Mouse (Mus musculus) spleen, adult 18-20 months (tissue): ENCODE data around the gene Olfr1054.
"Not testable (repeated sequence)": the region's sequence is repeated elsewhere in the genome, so short reads cannot be mapped to it uniquely, and the experiment has no call there.

Experiments used
- DNase-seq, 2 experiments: peaks; one replicate each; pipeline ENCODE4 v3.0.0; 2022; ENCODE audit warnings: mixed read lengths in 2 of 2

Olfr1054 gene

GRCm38 (mm10) chr2:86335333-86335732 lies at the start of gene Olfr1054:
Gene Olfr1054, minus strand, starts transcription at chr2:86335433.
- DNase-seq, result no peak

GRCm38 (mm10) chr2:86378293-86378692 lies 43.1 kb upstream of the Olfr1054 start, which contains the start of gene Olfr1057:
Gene Olfr1057, minus strand, starts transcription at chr2:86378393.
- DNase-seq, result no peak

GRCm38 (mm10) chr2:86366342-86366741 lies 31.1 kb upstream of the Olfr1054 start:
- not testable (repeated sequence) for DNase-seq

- no peak for DNase-seq
Measured at GRCm38 (mm10) chr2:86362369-86362768, 27.1 kb upstream of the Olfr1054 start, which contains the start of gene Olfr1056. Gene Olfr1056, minus strand, starts transcription at chr2:86362469.

GRCm38 (mm10) chr2:86351751-86352150 lies 16.5 kb upstream of the Olfr1054 start:
- not testable (repeated sequence) for DNase-seq

GRCm38 (mm10) chr2:86350184-86350583 lies 15.0 kb upstream of the Olfr1054 start, which contains the start of gene Olfr1055:
Gene Olfr1055, minus strand, starts transcription at chr2:86350284.
- DNase-seq, result no peak

GRCm38 (mm10) chr2:86315184-86315583 lies 20.0 kb downstream of the Olfr1054 start, which contains the start of gene Olfr1053:
Gene Olfr1053, minus strand, starts transcription at chr2:86315284.
- DNase-seq, result no peak

GRCm38 (mm10) chr2:86292155-86292554 lies 43.1 kb downstream of the Olfr1054 start, which contains the start of gene Olfr1052:
Gene Olfr1052, plus strand, starts transcription at chr2:86292455.
- DNase-seq, result no peak
